Mouse (Mus musculus) stomach, embryonic 14.5 days (tissue): ENCODE data around the gene Dennd2c. TPM values are rescaled to one million over a fixed set of nuclear protein-coding genes. Genes with fewer than 3 reads are reported as not detected.

ENCODE experiments used
- ATAC-seq: fragments of 200-750 bp; cut with Nextera tagmentation; 2 replicates; pipeline ENCODE4 v1.8.0; 2017; ENCODE audit warnings: low read depth, moderate TSS enrichment; ENCODE audit not compliant: insufficient number of reproducible peaks, insufficient read depth, low FRiP score
- H3K27ac ChIP-seq: fragments of 300-500 bp; sonication (generic); 2 replicates; pipeline ENCODE4 v1.5.1; 2014; ENCODE audit warnings: mild to moderate bottlenecking, low read length, moderate library complexity, mixed read lengths
- H3K27me3 ChIP-seq: fragments of 300-500 bp; sonication (generic); 2 replicates; pipeline ENCODE4 v1.6.1; 2014; ENCODE audit warnings: low read length, control low read depth, mixed read lengths; ENCODE audit not compliant: control insufficient read depth, insufficient read depth
- H3K36me3 ChIP-seq: fragments of 300-500 bp; sonication (generic); 2 replicates; pipeline ENCODE4 v1.6.1; 2014; ENCODE audit warnings: mild to moderate bottlenecking, control low read depth, low read length, moderate library complexity, mixed read lengths; ENCODE audit not compliant: control insufficient read depth, insufficient read depth
- H3K4me1 ChIP-seq: fragments of 300-500 bp; sonication (generic); 2 replicates; pipeline ENCODE4 v1.6.1; 2014; ENCODE audit warnings: low read length, control low read depth, mixed read lengths; ENCODE audit not compliant: control insufficient read depth, insufficient read depth
- H3K4me2 ChIP-seq: fragments of 300-500 bp; sonication (generic); replicated peaks from 2 replicates; pipeline ENCODE4 v1.6.1; 2014; ENCODE audit warnings: low read depth, low read length, control low read depth
- H3K4me3 ChIP-seq: fragments of 300-500 bp; sonication (generic); 2 replicates; pipeline ENCODE4 v1.5.1; 2014; ENCODE audit warnings: low read depth, low read length, control low read depth
- H3K9ac ChIP-seq: fragments of 300-500 bp; sonication (generic); replicated peaks from 2 replicates; pipeline ENCODE4 v1.6.1; 2014; ENCODE audit warnings: low read depth, mild to moderate bottlenecking, control low read depth, low read length, moderate library complexity, mixed read lengths
- H3K9me3 ChIP-seq: fragments of 300-500 bp; sonication (generic); 2 replicates; pipeline ENCODE4 v1.6.1; 2016; ENCODE audit warnings: low read depth, low read length, control low read depth; ENCODE audit not compliant: control insufficient read depth
- WGBS: fragments of 180-500 bp; shearing (Covaris S2); extraction: QIAGEN DNeasy Blood & Tissue Kit; methylation state at CpG from one replicate; pipeline ENCODE4 v1.1.7; 2014; 5-methylcytosine and 5-hydroxymethylcytosine counted together
- polyA plus RNA-seq: library from polyadenylated mRNA; unstranded; fragments of >200 nt; fragmentation: Nextera tagmentation; extraction: Ambion mirVana; gene quantifications from 2 replicates; pipeline ENCODE4 v1.2.1, GENCODE M21; 2014

Dennd2c gene
- polyA plus RNA-seq, 1 experiment from 2014 or later = 6.2 TPM

DNA sequence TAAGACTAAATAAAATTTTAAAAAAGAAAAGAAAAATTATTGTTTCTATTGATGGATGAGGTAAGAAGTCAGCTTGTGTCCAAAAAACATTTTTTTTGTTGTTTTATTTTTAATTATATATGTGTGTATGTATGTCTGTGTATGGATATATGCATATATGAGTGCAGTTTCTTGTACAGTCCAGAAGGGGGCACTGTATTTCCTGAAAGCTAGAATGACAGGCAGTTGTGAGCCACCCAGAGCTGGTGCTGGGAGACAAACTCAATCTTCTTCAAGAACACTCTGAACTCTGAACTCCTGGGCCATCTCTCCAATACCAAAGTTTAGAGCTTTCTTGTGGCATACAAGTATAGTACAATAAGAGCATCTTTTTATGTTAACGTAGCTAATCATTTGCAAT lies 101.2 kb downstream of the Dennd2c start:
- H3K9ac ChIP-seq = no peak overlapping the region
- 94% methylated on average over 1 of the region's 1 CpGs for WGBS
- H3K4me2 ChIP-seq = no peak overlapping the region
- no peaks in the 10 kb centered on the region for H3K9me3 ChIP-seq
- H3K4me1 ChIP-seq = no peaks in the 10 kb centered on the region
- H3K27me3 ChIP-seq = no peaks in the 10 kb centered on the region
- H3K4me3 ChIP-seq = no peak overlapping the region
- no peaks in the 10 kb centered on the region for H3K36me3 ChIP-seq
- no peak overlapping the region for H3K27ac ChIP-seq
- ATAC-seq = no peak

DNA sequence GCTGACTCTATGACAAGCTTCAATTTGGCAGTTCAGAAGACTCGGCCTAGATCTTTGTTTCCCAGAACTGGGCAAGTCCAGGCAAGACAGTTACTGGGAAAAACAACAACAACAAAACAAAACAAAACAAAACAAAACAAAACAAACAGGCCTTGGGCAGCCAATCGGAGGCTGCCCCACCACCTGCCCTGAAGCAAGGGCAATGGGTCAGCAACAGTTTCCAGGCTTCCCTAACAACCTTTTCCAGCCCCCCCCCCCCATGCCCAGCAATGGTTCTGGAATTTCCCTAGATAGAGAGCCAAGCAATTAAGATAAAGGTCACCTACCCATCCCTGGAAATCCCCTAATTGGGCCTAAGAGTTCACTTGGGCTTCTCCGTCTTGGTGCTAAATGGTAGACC lies 102.0 kb downstream of the Dennd2c start:
- Histone ChIP-seq H3K9me3 (no peaks in the 10 kb centered on the region), H3K36me3 (no peaks in the 10 kb centered on the region), H3K9ac (no peak overlapping the region), H3K27me3 (no peaks in the 10 kb centered on the region), H3K4me2 (no peak overlapping the region), H3K4me1 (no peaks in the 10 kb centered on the region), H3K27ac (no peak overlapping the region), H3K4me3 (no peak overlapping the region)
- no peak for ATAC-seq
- WGBS = 91% methylated on average over 3 of the region's 3 CpGs

DNA sequence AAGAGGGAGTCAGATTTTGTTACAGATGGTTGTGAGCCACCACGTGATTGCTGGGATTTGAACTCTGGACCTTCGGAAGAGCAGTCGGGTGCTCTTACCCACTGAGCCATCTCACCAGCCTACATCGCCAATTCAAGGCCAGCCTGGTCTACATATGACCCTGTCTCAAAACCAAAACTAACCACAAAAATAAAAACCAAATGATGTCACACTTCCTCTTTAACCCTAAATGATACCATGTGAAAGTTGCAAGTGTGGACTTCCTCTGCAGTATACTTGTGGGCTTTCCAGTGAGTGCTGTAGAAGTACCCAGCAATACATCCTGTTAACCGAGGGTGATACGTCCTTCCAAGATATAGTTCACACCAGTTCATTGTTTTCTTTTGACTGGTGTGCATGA lies 104.0 kb downstream of the Dennd2c start:
- no peak overlapping the region for H3K4me2 ChIP-seq
- ATAC-seq = no peak
- no peak overlapping the region for H3K4me3 ChIP-seq
- no peaks in the 10 kb centered on the region for H3K9me3 ChIP-seq
- H3K27me3 ChIP-seq = no peaks in the 10 kb centered on the region
- no peak overlapping the region for H3K9ac ChIP-seq
- H3K27ac ChIP-seq = no peak overlapping the region
- H3K36me3 ChIP-seq = no peaks in the 10 kb centered on the region
- WGBS = 87% methylated on average over 6 of the region's 6 CpGs
- H3K4me1 ChIP-seq = no peaks in the 10 kb centered on the region

DNA sequence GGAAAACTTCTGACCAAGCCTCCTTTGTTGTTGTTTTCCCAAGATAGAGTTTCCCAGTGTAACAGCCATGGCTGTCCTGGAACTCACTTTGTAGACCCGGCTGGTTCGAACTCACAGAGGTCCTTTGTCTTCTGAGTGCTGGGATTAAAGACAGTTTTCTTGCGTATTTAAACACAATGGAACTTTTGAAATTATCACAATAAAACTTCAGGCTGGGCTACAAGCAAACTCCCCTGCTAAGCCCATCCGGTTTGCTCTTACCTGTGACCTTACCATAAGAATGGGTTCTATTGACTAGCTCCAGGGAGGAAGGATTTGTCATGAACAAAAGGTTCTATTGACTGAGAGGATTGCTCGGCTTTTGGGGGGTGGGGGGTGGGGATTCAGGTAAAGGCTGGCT lies 105.3 kb downstream of the Dennd2c start:
- 65% methylated on average over 5 of the region's 5 CpGs for WGBS
- no peaks in the 10 kb centered on the region for H3K4me1 ChIP-seq
- H3K9me3 ChIP-seq = no peaks in the 10 kb centered on the region
- H3K36me3 ChIP-seq = no peaks in the 10 kb centered on the region
- no peak for ATAC-seq
- H3K27me3 ChIP-seq = no peaks in the 10 kb centered on the region
- H3K4me2 ChIP-seq = no peak overlapping the region
- no peak overlapping the region for H3K9ac ChIP-seq
- no peak overlapping the region for H3K27ac ChIP-seq
- H3K4me3 ChIP-seq = no peak overlapping the region

DNA sequence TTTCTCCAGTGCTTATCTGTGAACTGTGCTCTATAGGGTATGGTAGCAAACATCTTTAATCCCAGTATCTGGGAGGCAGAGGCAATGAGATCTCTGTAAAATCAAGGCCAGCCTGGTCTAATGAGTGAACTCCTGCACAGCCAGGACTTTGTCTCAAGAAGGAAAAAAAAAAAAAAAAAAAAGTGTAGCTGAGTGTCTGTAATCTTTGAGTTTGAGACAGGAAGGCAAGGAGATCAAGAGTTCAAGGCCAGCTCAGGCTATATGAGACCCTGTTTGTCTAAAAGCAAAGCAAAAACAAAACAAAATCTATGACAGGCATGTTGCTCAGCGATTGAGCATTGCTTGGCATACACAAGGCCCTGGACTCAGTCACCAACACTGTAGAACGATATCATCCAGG lies 105.8 kb downstream of the Dennd2c start:
- Histone ChIP-seq H3K4me3 (no peak overlapping the region), H3K27me3 (no peaks in the 10 kb centered on the region), H3K9ac (no peak overlapping the region), H3K36me3 (no peaks in the 10 kb centered on the region), H3K4me2 (no peak overlapping the region), H3K4me1 (no peaks in the 10 kb centered on the region), H3K27ac (no peak overlapping the region), H3K9me3 (no peaks in the 10 kb centered on the region)
- WGBS = 66% methylated on average over 2 of the region's 2 CpGs
- no peak for ATAC-seq

DNA sequence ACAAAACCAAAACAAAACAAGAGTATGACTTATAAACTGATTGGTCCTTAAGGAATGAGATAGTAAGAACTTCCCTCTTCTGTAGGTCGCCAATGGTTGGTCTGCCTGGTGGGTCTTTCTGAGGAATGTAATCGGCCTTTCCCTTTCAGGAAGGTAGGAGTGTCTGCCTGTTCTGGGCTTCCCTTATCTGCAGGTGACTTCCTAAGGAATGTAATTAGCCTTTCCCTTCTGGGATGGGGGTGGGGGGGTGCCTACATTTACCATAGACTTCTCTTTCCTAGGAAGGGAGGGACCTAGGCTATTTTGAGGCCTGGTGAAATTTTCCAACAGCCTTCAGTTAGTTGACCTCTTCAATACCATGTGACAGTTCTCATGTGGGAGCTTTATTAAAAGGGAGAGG lies 108.7 kb downstream of the Dennd2c start:
- Histone ChIP-seq H3K4me3 (no peak overlapping the region), H3K27me3 (no peaks in the 10 kb centered on the region), H3K27ac (no peak overlapping the region), H3K4me2 (no peak overlapping the region), H3K4me1 (no peaks in the 10 kb centered on the region), H3K36me3 (no peaks in the 10 kb centered on the region), H3K9me3 (no peaks in the 10 kb centered on the region), H3K9ac (no peak overlapping the region)
- WGBS = 73% methylated on average over 2 of the region's 2 CpGs
- no peak for ATAC-seq

DNA sequence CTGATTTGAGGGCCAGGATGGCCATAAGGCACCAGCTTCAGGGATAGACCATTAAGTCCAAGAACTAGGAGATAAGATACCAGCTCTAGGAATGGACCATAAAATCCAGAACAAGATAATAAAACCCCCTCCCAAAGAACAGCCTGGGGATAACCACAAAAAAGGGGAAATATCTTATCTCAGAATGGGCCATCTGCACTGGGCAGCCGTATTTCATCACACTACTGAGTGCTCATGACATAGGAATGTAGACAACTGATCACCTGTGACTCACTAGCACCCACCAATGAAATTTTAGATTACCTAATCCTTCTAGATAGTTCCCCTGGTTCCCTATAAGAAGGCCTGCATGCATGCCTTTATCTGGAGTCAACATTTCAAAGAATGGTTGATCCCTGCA lies 109.7 kb downstream of the Dennd2c start:
- Histone ChIP-seq H3K4me2 (no peak overlapping the region), H3K9me3 (no peaks in the 10 kb centered on the region), H3K27me3 (no peaks in the 10 kb centered on the region), H3K27ac (no peak overlapping the region), H3K9ac (no peak overlapping the region), H3K36me3 (no peaks in the 10 kb centered on the region), H3K4me3 (no peak overlapping the region), H3K4me1 (no peaks in the 10 kb centered on the region)
- WGBS = 71% methylated on average over 1 of the region's 1 CpGs
- ATAC-seq = no peak

DNA sequence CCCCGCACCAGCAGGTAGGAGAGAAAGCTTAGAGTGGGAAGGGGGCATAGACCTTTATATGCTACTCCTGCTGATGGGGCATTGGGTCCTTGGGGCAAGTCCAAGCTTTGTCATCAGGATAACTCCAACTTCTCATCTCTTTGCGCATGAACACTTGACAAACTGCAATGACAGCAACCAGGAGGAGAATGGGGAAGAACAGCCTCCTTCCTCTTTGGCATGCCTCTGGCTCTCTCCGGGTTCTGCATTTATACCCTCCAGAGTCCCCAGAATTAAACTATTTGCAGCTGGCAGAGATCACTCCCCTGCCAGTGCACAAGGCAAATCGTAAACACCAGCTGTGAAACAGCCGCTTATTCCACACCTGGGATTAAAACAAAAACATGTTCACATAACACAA lies 111.1 kb downstream of the Dennd2c start:
- no peak overlapping the region for H3K4me2 ChIP-seq
- no peak overlapping the region for H3K27ac ChIP-seq
- H3K4me1 ChIP-seq = no peaks in the 10 kb centered on the region
- H3K36me3 ChIP-seq = no peaks in the 10 kb centered on the region
- no peak overlapping the region for H3K4me3 ChIP-seq
- 66% methylated on average over 5 of the region's 5 CpGs for WGBS
- no peaks in the 10 kb centered on the region for H3K9me3 ChIP-seq
- no peak for ATAC-seq
- no peaks in the 10 kb centered on the region for H3K27me3 ChIP-seq
- H3K9ac ChIP-seq = no peak overlapping the region

DNA sequence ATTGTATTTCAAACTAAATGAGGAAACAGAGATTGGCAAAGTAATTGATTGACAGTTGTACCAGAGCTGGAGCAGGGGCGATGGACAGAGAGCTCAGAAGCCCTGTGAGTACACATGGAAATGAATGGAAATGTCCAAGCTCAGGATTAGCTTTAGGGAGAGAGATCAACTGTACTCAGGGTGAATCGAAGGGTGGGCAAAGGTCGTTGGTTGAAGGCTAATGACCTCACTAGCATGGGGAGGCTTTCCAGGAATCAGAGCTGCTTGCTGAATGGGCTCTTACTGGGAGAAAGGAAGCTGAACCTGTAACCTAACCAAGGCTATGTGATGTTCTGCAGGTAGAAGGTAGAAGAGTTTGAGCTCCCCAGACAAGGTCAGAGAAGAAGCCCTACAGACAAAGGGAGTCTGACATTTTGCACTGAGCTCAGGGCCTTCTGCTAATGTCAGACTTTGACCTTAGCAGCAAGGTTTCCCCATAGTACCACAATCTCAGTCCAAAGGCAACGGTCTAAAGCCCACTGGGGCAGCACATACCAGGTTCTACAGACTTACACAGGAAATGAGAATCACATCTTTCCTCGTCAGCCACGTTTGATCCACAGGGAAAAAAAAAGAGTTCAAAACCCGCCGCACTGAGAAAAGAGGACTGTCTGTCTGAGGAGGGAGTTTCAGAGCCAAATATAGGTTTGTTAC lies 112.3 kb downstream of the Dennd2c start:
- H3K9me3 ChIP-seq = no peaks in the 10 kb centered on the region
- 82% methylated on average over 8 of the region's 8 CpGs for WGBS
- H3K27me3 ChIP-seq = no peaks in the 10 kb centered on the region
- no peak overlapping the region for H3K4me2 ChIP-seq
- no peak for ATAC-seq
- H3K9ac ChIP-seq = no peak overlapping the region
- no peak overlapping the region for H3K4me3 ChIP-seq
- no peaks in the 10 kb centered on the region for H3K36me3 ChIP-seq
- H3K27ac ChIP-seq = no peak overlapping the region
- H3K4me1 ChIP-seq = no peaks in the 10 kb centered on the region
